Mouse (Mus musculus): ENCODE data around the gene Pot1b. TPM values are rescaled to one million over a fixed set of nuclear protein-coding genes. Genes with fewer than 3 reads are reported as not detected.

Gene Pot1b
- polyA plus RNA-seq, 1 experiment from 2014 or later: 7.7 TPM

Other genes with a start within 250 kb of the Pot1b start
- gene Vmn2r118, start 87.4 kb downstream of the Pot1b start, polyA plus RNA-seq (2015; fragmentation: Nextera tagmentation; extraction: Ambion mirVana): 0.04 TPM in 1 of 2 replicates, not detected in the other
- 0.12 and 0.15 TPM in 2 replicates for gene Adgre4, start 37.4 kb upstream of the Pot1b start, polyA plus RNA-seq (2015; fragmentation: Nextera tagmentation; extraction: Ambion mirVana)
- gene Zfp119a, start 166.3 kb upstream of the Pot1b start, polyA plus RNA-seq (2015; fragmentation: Nextera tagmentation; extraction: Ambion mirVana): 12.0 and 15.3 TPM in 2 replicates
- gene Zfp959, start 179.5 kb upstream of the Pot1b start, polyA plus RNA-seq (2015; fragmentation: Nextera tagmentation; extraction: Ambion mirVana): 15.7 and 16.1 TPM in 2 replicates
- 9.6 and 10.2 TPM in 2 replicates for gene Zfp119b, start 236.9 kb upstream of the Pot1b start, polyA plus RNA-seq (2015; fragmentation: Nextera tagmentation; extraction: Ambion mirVana)
- gene Ebi3, start 240.0 kb upstream of the Pot1b start, polyA plus RNA-seq (2015; fragmentation: Nextera tagmentation; extraction: Ambion mirVana): 7.4 and 8.3 TPM in 2 replicates
- 24.5 and 25.4 TPM in 2 replicates for gene Yju2, start 246.5 kb upstream of the Pot1b start, polyA plus RNA-seq (2015; fragmentation: Nextera tagmentation; extraction: Ambion mirVana)

Data from midbrain, embryonic 15.5 days (tissue).